Mouse (Mus musculus) limb, embryonic 14.5 days (tissue): ENCODE measurements at regions not wholly inside any gene's neighbourhood (a gene's known extent, or its start where the extent isn't known, plus 50 kb on each side); places are given as distances from the start of the nearest gene placed in this dataset.

ENCODE experiments used
- ATAC-seq: fragments of 200-750 bp; cut with Nextera tagmentation; 2 replicates; pipeline ENCODE4 v1.8.0; 2017; ENCODE audit warnings: low read depth, moderate number of reproducible peaks, moderate TSS enrichment; ENCODE audit not compliant: low FRiP score
- DNase-seq: peaks from one replicate; pipeline ENCODE4 v3.0.0-alpha.2; 2015; ENCODE audit warnings: low spot score
- H3K27ac ChIP-seq: fragments of 300-500 bp; sonication (generic); replicated peaks from 2 replicates; pipeline ENCODE4 v1.5.1; 2014; ENCODE audit warnings: low read depth, mild to moderate bottlenecking, low read length, moderate library complexity, mixed read lengths
- H3K27me3 ChIP-seq: fragments of 300-500 bp; sonication (generic); 2 replicates; pipeline ENCODE4 v1.6.1; 2014; ENCODE audit warnings: low read length, mixed read lengths; ENCODE audit not compliant: control insufficient read depth, insufficient read depth
- H3K36me3 ChIP-seq: fragments of 300-500 bp; sonication (generic); 2 replicates; pipeline ENCODE4 v1.6.1; 2014; ENCODE audit warnings: mild to moderate bottlenecking, low read length, moderate library complexity, mixed read lengths; ENCODE audit not compliant: control insufficient read depth, insufficient read depth
- H3K4me1 ChIP-seq: fragments of 300-500 bp; sonication (generic); 2 replicates; pipeline ENCODE4 v1.6.1; 2014; ENCODE audit warnings: antibody characterized with exemption, low read length, mixed read lengths; ENCODE audit not compliant: control insufficient read depth, insufficient read depth
- H3K4me2 ChIP-seq: fragments of 300-500 bp; sonication (generic); replicated peaks from 2 replicates; pipeline ENCODE4 v1.6.1; 2014; ENCODE audit warnings: low read depth, mild to moderate bottlenecking, low read length, moderate library complexity; ENCODE audit not compliant: severe bottlenecking
- H3K4me3 ChIP-seq: fragments of 300-500 bp; sonication (generic); replicated peaks from 2 replicates; pipeline ENCODE4 v1.5.1; 2014; ENCODE audit warnings: low read length
- H3K9ac ChIP-seq: fragments of 300-500 bp; sonication (generic); 2 replicates; pipeline ENCODE4 v1.6.1; 2014; ENCODE audit warnings: mild to moderate bottlenecking, low read depth, low read length, moderate library complexity; ENCODE audit not compliant: severe bottlenecking
- H3K9me3 ChIP-seq: fragments of 300-500 bp; sonication (generic); 2 replicates; pipeline ENCODE4 v1.6.1; 2016; ENCODE audit warnings: low read length; ENCODE audit not compliant: control insufficient read depth
- POLR2A ChIP-seq: fragments of 200-500 bp; IDR thresholded peaks from 2 replicates; pipeline ENCODE4 v1.8.0; 2012; ENCODE audit warnings: inconsistent platforms, mild to moderate bottlenecking, moderate library complexity, borderline replicate concordance; ENCODE audit not compliant: insufficient read depth, insufficient read length; ENCODE audit errors: extremely low read depth
- WGBS: fragments of 180-500 bp; shearing (Covaris S2); extraction: QIAGEN DNeasy Blood & Tissue Kit; methylation state at CpG from one replicate; pipeline ENCODE4 v1.1.7; 2014; 5-methylcytosine and 5-hydroxymethylcytosine counted together

DNA sequence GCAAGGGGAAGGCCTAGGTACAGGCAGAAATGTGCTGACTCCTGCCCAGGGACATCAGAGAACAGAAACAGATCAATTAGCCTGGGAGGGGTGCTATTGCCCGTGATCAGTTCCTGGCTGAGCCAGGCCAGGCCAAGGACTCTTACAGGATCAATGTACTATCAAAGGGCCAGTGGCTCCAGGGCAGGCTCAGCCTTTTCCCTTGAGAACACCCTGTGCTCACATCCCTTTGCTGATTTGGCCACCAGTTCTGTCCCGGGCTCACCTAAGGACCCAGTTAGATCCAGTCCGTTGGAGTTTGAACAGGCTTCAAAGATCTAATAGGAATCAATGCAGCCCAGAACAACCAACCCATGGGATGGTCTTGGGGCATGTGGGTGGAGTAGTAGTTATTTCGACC is 55.1 kb upstream of the Bcl6 start:
- no peak overlapping the region for H3K27ac ChIP-seq
- no peaks in the 10 kb centered on the region for H3K27me3 ChIP-seq
- no peaks in the 10 kb centered on the region for H3K36me3 ChIP-seq
- H3K9ac ChIP-seq, result no peak overlapping the region
- H3K9me3 ChIP-seq, result no peaks in the 10 kb centered on the region
- ATAC-seq (no peak), DNase-seq (no peak)
- no peak overlapping the region for H3K4me2 ChIP-seq
- 70% methylated on average over 4 of the region's 4 CpGs for WGBS
- TF ChIP-seq POLR2A, result no peak
- H3K4me1 ChIP-seq, result no peaks in the 10 kb centered on the region
- H3K4me3 ChIP-seq, result no peak overlapping the region

DNA sequence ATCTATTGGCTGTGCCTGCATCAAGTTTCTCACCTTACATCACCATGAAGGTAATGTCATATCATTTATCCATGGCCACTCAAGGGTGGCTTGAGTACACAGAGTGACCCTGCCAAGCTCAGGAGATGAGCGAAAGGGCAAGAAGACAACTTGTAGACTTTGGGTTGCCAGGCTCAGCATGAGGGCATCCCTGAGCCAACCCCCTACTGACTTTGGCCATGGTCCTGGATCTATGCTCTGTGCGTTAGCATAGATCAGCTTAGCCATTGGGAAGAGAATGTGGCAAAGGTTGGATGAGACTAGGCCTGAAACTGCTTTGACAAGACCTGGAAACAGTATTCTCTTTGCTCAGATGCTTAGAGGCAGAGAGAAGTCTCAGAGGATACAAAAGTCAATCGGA is 54.3 kb upstream of the Bcl6 start:
- Histone ChIP-seq H3K36me3 (no peaks in the 10 kb centered on the region), H3K27me3 (no peaks in the 10 kb centered on the region), H3K4me1 (no peaks in the 10 kb centered on the region), H3K27ac (no peak overlapping the region), H3K4me3 (no peak overlapping the region), H3K9ac (no peak overlapping the region), H3K9me3 (no peaks in the 10 kb centered on the region), H3K4me2 (no peak overlapping the region)
- WGBS, result 90% methylated on average over 3 of the region's 3 CpGs
- TF ChIP-seq POLR2A, result no peak
- no peak for DNase-seq
- no peak for ATAC-seq

DNA sequence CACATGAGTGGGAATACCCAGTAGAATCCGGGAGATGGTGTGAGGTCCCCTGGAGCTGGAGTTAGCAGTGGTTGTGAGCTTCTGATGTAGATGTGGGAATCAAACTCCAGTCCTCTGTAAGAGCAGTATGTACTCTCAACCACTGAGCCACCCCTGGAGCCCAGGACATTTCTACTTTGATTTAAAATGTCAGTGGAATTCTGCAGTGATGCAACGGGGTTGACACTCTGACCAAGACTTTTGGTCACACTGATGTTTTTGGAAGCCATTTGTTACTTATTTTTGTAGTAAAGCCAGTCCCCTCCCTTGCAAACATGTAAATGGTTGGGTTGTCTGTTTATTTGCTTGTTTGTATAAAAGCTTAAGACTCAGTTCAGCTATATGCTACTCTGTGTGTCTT is 53.6 kb upstream of the Bcl6 start:
- TF ChIP-seq POLR2A, result no peak
- Histone ChIP-seq H3K9me3 (0 out of 2 replicates have a peak, but pooled peaks cover 2% of the 10 kb centered on the region), H3K36me3 (no peaks in the 10 kb centered on the region), H3K4me1 (no peaks in the 10 kb centered on the region), H3K9ac (no peak overlapping the region), H3K4me3 (no peak overlapping the region), H3K27me3 (no peaks in the 10 kb centered on the region), H3K27ac (no peak overlapping the region), H3K4me2 (no peak overlapping the region)
- ATAC-seq, result no peak
- 83% methylated on average over 2 of the region's 2 CpGs for WGBS
- no peak for DNase-seq

DNA sequence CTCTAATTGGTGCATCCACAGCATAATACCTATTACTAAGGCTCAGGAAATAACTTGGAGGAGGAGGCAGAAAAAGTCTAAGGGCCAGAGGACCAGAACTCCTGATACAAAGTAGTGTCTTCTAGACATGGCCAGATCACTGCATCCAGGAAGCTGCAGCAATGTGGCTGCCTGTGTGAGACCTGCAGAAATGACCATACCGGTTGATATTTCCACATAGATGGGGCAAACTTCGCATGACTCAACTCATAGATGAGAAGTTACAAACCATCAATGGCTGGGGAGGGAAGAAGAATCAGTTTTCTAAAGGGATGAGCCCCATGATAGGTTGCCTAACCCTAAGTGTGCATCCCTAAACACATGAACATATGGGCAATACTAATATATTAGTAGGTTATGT is 52.8 kb upstream of the Bcl6 start:
- H3K4me2 ChIP-seq, result no peak overlapping the region
- H3K9me3 ChIP-seq, result 0 out of 2 replicates have a peak, but pooled peaks cover 3% of the 10 kb centered on the region
- H3K27me3 ChIP-seq, result no peaks in the 10 kb centered on the region
- ATAC-seq, result no peak
- TF ChIP-seq POLR2A, result no peak
- H3K4me1 ChIP-seq, result no peaks in the 10 kb centered on the region
- H3K27ac ChIP-seq, result no peak overlapping the region
- WGBS, result 88% methylated on average over 2 of the region's 2 CpGs
- DNase-seq, result no peak
- no peak overlapping the region for H3K9ac ChIP-seq
- H3K4me3 ChIP-seq, result no peak overlapping the region
- H3K36me3 ChIP-seq, result no peaks in the 10 kb centered on the region

DNA sequence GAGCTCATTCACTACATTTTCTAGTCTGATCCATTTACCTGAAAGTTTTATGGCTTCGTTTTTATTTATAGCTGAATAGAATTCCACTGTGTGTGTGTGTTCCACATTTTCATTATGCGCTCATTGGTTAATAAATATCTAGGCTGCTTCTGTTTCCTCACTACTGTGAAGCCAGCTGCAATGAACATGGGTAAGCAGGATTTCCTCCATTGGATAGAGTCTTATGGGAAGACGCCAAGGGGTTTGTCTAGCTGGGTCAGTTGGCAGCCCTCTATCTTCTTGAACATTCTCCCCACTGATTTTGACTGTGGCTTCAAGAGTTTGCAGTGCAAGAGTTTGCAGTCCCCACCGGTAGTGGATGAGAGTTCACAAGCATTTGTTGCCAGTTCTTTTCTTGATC is 51.1 kb upstream of the Bcl6 start:
- no peak for TF ChIP-seq POLR2A
- H3K4me2 ChIP-seq, result no peak overlapping the region
- H3K27ac ChIP-seq, result no peak overlapping the region
- no peaks in the 10 kb centered on the region for H3K36me3 ChIP-seq
- H3K4me1 ChIP-seq, result no peaks in the 10 kb centered on the region
- ATAC-seq (no peak), DNase-seq (no peak)
- WGBS, result 80% methylated on average over 4 of the region's 4 CpGs
- no peak overlapping the region for H3K4me3 ChIP-seq
- H3K9ac ChIP-seq, result no peak overlapping the region
- no peaks in the 10 kb centered on the region for H3K27me3 ChIP-seq
- H3K9me3 ChIP-seq, result 0 out of 2 replicates have a peak, but pooled peaks cover 3% of the 10 kb centered on the region
